Mouse (Mus musculus) midbrain, embryonic 14.5 days (tissue): ENCODE data around the gene Paqr4. TPM values are rescaled to one million over a fixed set of nuclear protein-coding genes. Genes with fewer than 3 reads are reported as not detected.

Experiments
- ATAC-seq: fragments of 200-750 bp; cut with Nextera tagmentation; 2 replicates; pipeline ENCODE4 v1.8.0; 2017; ENCODE audit warnings: moderate number of reproducible peaks, moderate library complexity; ENCODE audit not compliant: low FRiP score, low TSS enrichment
- DNase-seq: peaks from one replicate; pipeline ENCODE4 v3.0.0-alpha.2; 2015
- H3K27ac ChIP-seq: fragments of 300-500 bp; sonication (generic); replicated peaks from 2 replicates; pipeline ENCODE4 v1.5.1; 2014; ENCODE audit warnings: mild to moderate bottlenecking, low read depth, low read length, moderate library complexity
- H3K27me3 ChIP-seq: fragments of 300-500 bp; sonication (generic); 2 replicates; pipeline ENCODE4 v1.6.1; 2014; ENCODE audit warnings: low read length, control low read depth, mixed read lengths; ENCODE audit not compliant: control insufficient read depth, insufficient read depth
- H3K36me3 ChIP-seq: fragments of 300-500 bp; sonication (generic); 2 replicates; pipeline ENCODE4 v1.6.1; 2014; ENCODE audit warnings: low read length, control low read depth; ENCODE audit not compliant: control insufficient read depth, insufficient read depth
- H3K4me1 ChIP-seq: fragments of 300-500 bp; sonication (generic); 2 replicates; pipeline ENCODE4 v1.6.1; 2014; ENCODE audit warnings: mild to moderate bottlenecking, antibody characterized with exemption, low read length, control low read depth; ENCODE audit not compliant: control insufficient read depth, insufficient read depth
- H3K4me2 ChIP-seq: fragments of 300-500 bp; sonication (generic); 2 replicates; pipeline ENCODE4 v1.6.1; 2014; ENCODE audit warnings: mild to moderate bottlenecking, low read length, moderate library complexity
- H3K4me3 ChIP-seq: fragments of 300-500 bp; sonication (generic); replicated peaks from 2 replicates; pipeline ENCODE4 v1.5.1; 2014; ENCODE audit warnings: low read depth, low read length
- H3K9ac ChIP-seq: fragments of 300-500 bp; sonication (generic); replicated peaks from 2 replicates; pipeline ENCODE4 v1.6.1; 2014; ENCODE audit warnings: mild to moderate bottlenecking, low read length, moderate library complexity
- H3K9me3 ChIP-seq: fragments of 300-500 bp; sonication (generic); 2 replicates; pipeline ENCODE4 v1.6.1; 2016; ENCODE audit warnings: low read length, control low read depth, mixed read lengths; ENCODE audit not compliant: control insufficient read depth
- WGBS: fragments of 180-500 bp; shearing (Covaris S2); extraction: QIAGEN DNeasy Blood & Tissue Kit; methylation state at CpG from one replicate; pipeline ENCODE4 v1.1.7; 2014; 5-methylcytosine and 5-hydroxymethylcytosine counted together
- polyA plus RNA-seq: library from polyadenylated mRNA; unstranded; fragments of >200 nt; fragmentation: Nextera tagmentation; extraction: Ambion mirVana; gene quantifications from 2 replicates; pipeline ENCODE4 v1.2.1, GENCODE M21; 2014

The Paqr4 gene
- polyA plus RNA-seq, 1 experiment from 2014 or later = 56.6 TPM

DNA sequence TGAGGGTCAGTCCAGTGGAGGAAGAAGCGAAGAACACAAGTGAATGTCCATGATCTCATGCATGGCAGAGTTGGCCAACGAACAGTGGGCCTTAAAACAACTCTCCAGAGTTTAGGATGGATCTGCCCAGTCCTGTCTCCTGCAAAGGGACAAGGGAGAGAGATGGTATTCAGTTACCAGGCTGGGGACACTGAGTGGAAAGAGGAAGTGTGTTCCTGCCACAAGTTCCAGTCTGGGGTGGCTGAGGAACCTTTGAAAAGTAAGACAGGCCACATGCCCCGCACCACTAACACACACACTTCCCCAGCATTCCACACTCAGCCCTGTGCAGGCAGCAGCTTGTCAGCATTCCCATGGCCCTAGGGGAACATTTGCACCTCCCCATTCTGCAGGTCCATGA is 6.1 kb upstream of the Paqr4 start:
- WGBS = 85% methylated on average over 3 of the region's 3 CpGs

DNA sequence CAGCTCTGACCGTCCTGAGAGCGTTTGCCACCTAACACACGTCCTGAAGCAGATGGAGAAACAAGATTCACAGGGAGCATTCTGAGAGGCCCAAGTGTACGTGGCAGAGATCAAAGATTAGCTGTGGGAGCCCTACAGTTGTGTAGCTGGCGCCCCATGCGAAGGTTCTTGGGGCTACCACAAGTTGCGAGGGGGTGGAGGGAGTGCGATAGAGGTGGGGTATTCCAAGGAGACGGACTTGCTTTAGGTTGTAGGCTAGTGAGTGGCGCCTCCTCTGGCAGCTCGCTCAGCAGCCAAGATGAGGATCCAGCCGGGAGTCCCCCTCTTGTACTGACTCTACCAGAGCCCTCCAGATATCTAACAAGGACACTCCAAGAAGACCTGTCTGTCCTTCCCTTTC is 5.6 kb upstream of the Paqr4 start:
- ATAC-seq = no peak
- Histone ChIP-seq H3K27ac (no peak overlapping the region), H3K9me3 (no peaks in the 10 kb centered on the region), H3K27me3 (peaks cover 55% of the 10 kb centered on the region), H3K4me3 (peak overlapping the region; percentile 40), H3K4me1 (peaks cover 20% of the 10 kb centered on the region), H3K9ac (no peak overlapping the region; the same call in 1 of the 2 replicates), H3K4me2 (peak overlapping the region; percentile 79), H3K36me3 (peaks cover 10% of the 10 kb centered on the region)
- 3% methylated on average over 12 of the region's 12 CpGs for WGBS
- DNase-seq = peak; percentile 34

More for the DNA sequence above, 6.1 kb upstream of the Paqr4 start:
- H3K27me3 ChIP-seq = peaks cover 51% of the 10 kb centered on the region
- no peak overlapping the region for H3K9ac ChIP-seq
- no peak for ATAC-seq
- H3K36me3 ChIP-seq = peaks cover 14% of the 10 kb centered on the region
- no peaks in the 10 kb centered on the region for H3K9me3 ChIP-seq
- DNase-seq = no peak
- H3K27ac ChIP-seq = no peak overlapping the region
- H3K4me2 ChIP-seq = no peak overlapping the region
- peaks cover 20% of the 10 kb centered on the region for H3K4me1 ChIP-seq
- no peak overlapping the region for H3K4me3 ChIP-seq

DNA sequence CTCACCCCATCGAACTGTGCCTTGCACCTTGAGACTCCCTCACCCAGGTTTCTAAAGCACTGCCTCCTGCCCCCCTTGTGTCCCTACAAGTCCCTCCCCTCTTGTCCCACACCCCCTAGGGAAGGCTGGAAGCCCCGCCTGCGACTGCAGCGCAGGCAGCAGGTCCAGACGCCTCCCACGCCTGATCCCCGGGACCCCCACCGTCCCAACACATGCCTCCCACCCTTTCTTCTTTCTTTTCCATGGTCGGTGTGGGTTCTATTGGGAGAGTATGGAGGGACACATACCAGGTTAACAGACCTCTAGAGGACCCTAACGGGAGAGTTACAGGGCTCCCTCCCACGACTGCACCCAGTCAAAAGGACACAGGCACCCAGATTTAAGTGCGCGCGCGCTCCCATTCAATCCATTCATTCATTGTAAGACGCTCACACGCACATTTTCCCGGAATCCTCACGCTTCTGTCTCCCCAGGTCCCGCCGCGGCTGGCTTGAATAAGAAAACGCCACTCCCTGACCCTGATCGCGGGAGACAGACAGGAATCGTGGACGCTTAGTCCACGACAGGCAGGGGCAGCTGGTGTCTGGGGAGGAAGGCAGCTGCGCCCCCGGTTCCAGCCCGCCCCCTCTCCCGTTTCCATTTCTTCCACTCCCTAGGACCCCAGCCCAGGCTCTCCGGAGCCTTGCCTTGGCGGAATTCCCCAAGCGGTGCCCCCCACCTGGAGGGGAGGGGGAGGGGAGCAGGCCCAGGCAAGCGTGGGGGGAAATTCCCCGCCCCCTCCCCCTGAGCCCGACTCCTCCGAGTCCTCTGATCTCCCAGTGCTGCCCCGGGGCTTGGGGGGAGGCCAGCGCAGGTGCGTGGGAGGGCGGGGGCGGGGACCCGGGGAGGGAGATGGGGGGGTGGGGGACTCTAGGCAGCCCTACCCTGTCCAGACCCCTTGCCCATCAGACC is 4.9 kb upstream of the Paqr4 start, which contains the start of gene Kremen2:
Gene Kremen2 (minus strand): TSS at position 533 of the 951 bp plus-strand sequence.
- Histone ChIP-seq H3K27ac (no peak within 1 kb of the TSS), H3K27me3 (peaks cover 57% of the 10 kb centered on the region), H3K9me3 (no peaks in the 10 kb centered on the region), H3K36me3 (peaks cover 2% of the 10 kb centered on the region; the same call in 1 of the 2 replicates), H3K9ac (peak within 1 kb of the TSS; percentile 59), H3K4me3 (peak within 1 kb of the TSS; percentile 40), H3K4me2 (peak within 1 kb of the TSS; percentile 79), H3K4me1 (peaks cover 22% of the 10 kb centered on the region)
- DNase-seq (peak; percentile 79), ATAC-seq (no peak)
- under 1% methylated on average over 44 of the region's 45 CpGs for WGBS

DNA sequence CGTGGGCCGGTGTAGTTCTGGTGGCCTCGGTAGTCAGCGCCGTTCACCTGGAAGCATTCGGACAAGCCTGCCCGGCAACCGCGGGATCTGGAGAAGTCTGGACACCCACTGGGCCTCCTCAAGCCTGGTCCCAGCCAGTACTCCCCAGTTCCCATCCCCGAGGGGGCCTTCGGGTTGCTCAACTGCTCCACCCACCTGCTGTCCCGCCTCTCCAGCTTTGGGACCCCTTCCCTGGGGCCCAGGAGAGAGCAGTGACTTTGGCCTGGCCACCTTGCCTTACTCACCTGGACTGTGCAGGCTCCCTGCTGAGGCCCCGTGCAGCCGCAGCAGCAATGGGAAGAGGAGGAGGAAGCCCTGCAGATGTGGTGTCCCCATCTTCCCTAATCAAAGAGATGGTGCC is 4.0 kb upstream of the Paqr4 start:
- Histone ChIP-seq H3K36me3 (no peaks in the 10 kb centered on the region), H3K27ac (no peak overlapping the region), H3K9ac (no peak overlapping the region), H3K9me3 (no peaks in the 10 kb centered on the region), H3K4me3 (peak overlapping the region; percentile 40; the same call in 1 of the 2 replicates), H3K4me1 (peaks cover 24% of the 10 kb centered on the region), H3K4me2 (peak overlapping the region; percentile 79), H3K27me3 (peaks cover 57% of the 10 kb centered on the region)
- WGBS = 2% methylated on average over 14 of the region's 14 CpGs
- ATAC-seq = no peak
- no peak for DNase-seq

DNA sequence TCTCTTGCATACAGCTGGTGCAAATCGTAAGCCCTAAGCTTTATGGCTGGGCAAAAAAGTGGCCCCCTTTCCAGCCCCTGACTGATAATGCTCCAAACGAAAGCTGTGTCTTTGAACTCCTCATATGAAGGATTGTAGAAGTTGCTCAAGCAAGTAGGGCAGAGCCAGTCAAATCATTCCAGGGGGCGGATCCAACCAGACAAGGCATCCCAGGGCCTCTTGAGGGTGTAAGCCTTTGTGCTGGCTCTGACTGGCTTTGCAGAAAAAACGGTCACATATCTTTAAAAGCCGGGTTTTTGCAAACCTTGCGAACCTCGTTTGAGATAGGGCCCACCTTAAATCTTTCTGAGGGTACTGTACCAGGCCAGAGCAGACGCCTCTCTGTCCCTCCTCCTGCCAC is 3.4 kb upstream of the Paqr4 start:
- DNase-seq = no peak

GRCm38 (mm10) chr17:23742941-23743340 is 2.3 kb upstream of the Paqr4 start:
- Histone ChIP-seq H3K4me1 (peaks cover 37% of the 10 kb centered on the region), H3K36me3 (no peaks in the 10 kb centered on the region), H3K9me3 (no peaks in the 10 kb centered on the region), H3K27ac (no peak overlapping the region), H3K4me2 (peak overlapping the region; percentile 43), H3K4me3 (no peak overlapping the region), H3K27me3 (peaks cover 57% of the 10 kb centered on the region), H3K9ac (no peak overlapping the region)
- DNase-seq (no peak), ATAC-seq (no peak)
- WGBS = 64% methylated on average over 12 of the region's 12 CpGs

More for the DNA sequence above, 3.4 kb upstream of the Paqr4 start:
- WGBS = 16% methylated on average over 8 of the region's 8 CpGs
- Histone ChIP-seq H3K36me3 (no peaks in the 10 kb centered on the region), H3K27ac (no peak overlapping the region), H3K4me2 (no peak overlapping the region), H3K9me3 (no peaks in the 10 kb centered on the region), H3K4me1 (peaks cover 26% of the 10 kb centered on the region), H3K27me3 (peaks cover 57% of the 10 kb centered on the region), H3K4me3 (no peak overlapping the region), H3K9ac (no peak overlapping the region)
- ATAC-seq = no peak

DNA sequence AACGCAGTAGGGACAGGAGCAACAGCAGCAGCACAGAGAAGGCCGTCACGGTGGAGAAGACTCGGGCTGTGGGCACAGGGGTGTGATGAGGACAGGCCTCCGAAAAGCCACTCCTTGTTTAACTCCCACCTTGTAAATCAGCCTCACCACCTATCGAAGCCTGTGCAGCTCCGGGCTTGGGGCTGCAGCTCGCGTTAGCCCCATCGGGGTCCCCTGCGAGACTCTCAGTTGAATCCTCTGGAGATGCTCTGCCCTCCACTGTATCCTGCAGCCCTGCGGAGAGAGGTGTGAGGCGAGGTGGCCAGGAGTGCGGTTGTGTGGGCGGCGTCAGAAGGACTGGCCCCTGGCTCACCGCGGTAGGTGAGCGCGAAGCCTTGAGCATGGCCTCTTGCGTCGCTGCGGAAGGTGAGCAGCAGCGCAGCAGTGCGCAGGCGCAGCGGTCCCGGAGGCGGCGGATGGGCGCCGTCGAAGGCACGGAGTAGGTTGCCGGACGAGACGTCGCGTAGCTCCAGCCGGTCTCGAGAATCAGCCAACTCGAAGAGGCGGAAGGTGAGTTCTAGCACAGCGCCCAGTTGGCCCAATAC is 1.6 kb upstream of the Paqr4 start:
- no peak overlapping the region for H3K27ac ChIP-seq
- WGBS = 7% methylated on average over 44 of the region's 44 CpGs
- H3K4me2 ChIP-seq = peak overlapping the region; percentile 43
- peaks cover 38% of the 10 kb centered on the region for H3K4me1 ChIP-seq
- peak overlapping the region; percentile 15 for H3K4me3 ChIP-seq
- ATAC-seq = no peak
- H3K9me3 ChIP-seq = no peaks in the 10 kb centered on the region
- H3K36me3 ChIP-seq = peaks cover 4% of the 10 kb centered on the region
- H3K9ac ChIP-seq = no peak overlapping the region
- H3K27me3 ChIP-seq = peaks cover 57% of the 10 kb centered on the region
- peak; percentile 67 for DNase-seq

DNA sequence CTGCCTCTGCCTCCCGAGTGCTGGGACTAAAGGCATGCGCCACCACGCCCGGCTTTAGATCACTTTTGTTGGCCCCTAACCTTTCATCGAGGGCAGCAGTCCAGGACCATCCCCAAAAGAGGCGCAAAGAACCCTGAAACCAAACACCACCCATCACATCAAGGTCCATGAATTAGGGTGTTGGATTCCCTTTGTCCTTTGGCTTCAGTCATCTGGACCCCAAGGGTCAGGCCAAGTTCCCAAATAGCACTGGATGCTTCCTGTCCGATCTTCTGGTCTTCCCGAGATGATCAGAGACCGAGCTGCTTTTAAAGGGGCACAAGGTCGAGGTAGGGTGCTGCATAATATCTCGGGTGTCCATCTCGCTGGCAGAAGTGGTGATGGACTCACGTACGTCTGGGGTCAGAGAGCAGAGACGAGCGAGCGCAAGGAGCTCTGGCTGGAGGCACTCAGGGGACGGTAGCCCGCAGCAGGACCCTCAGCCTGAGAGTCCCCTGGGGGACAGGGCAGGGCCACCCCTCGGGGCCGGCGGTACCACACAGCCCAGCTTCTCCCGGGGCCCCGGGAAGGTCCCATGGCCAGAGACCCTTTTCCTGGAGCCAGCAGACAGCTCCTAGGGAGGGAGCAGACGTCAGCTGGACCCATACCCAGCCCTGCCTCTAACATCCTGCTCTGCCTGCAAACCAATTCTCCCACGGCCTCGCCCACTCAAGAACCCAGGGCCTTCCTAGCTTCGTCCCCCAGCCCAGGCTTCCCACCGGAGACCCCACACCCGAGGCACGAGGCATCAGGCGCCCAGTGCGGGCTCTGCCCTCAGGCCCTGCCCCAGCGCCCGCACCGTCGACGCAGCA is 917 bp upstream of the Paqr4 start:
- no peaks in the 10 kb centered on the region for H3K9me3 ChIP-seq
- peaks cover 11% of the 10 kb centered on the region for H3K36me3 ChIP-seq
- H3K4me3 ChIP-seq = no peak overlapping the region
- H3K27ac ChIP-seq = no peak overlapping the region
- peak overlapping the region; percentile 43 for H3K4me2 ChIP-seq
- peaks cover 37% of the 10 kb centered on the region for H3K4me1 ChIP-seq
- H3K9ac ChIP-seq = no peak overlapping the region
- DNase-seq (no peak), ATAC-seq (no peak)
- peaks cover 52% of the 10 kb centered on the region for H3K27me3 ChIP-seq
- 51% methylated on average over 38 of the region's 38 CpGs for WGBS
